Comparison of ENCODE assay signal across 14 mouse cellular contexts in the genomic region with DNA sequence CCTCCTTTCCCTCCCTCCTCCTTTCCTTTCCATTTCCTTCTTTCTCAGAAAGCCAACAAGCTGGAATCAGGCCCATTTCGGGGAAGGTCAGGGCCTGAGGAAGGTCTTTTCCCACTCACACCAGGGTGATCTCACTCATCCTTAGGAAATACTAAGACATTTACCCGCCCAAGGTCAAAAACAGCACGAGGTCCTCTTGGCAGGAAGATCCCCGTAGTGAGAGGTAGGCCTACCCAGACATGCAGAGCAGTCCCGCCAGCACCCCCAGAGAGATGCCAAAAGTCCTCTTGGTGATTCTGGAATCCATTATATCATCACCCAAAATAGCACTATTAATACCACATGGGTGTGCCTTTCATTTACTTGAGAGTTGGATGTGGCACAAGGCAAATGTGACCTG. TPM values are rescaled to one million over a fixed set of nuclear protein-coding genes. Genes with fewer than 3 reads are reported as not detected.
DNase-seq lines count a peak whose midpoint lies in the region; ATAC-seq and TF ChIP-seq lines count a peak whose summit lies in the region.
"Had no signal": no experiment of that assay in that cellular context is flagged by ENCODE, and none has a peak within 500 bp of the region (broad histone marks: within the 10 kb centered on the region; RNA-seq: fewer than 3 reads in every experiment).

No protein-coding gene starts in this region.

- H3K9ac ChIP-seq in heart, adult 2 months (ENCODE audit: low read depth, low read length) = no peak overlapping the region
- H3K9ac ChIP-seq: hindbrain, embryonic 15.5 days; liver, embryonic 13.5 days; stomach, embryonic 15.5 days had no signal

- H3K9me3 ChIP-seq in heart, embryonic 10.5 days = no peaks in the 10 kb centered on the region
- H3K9me3 ChIP-seq: hindbrain, embryonic 15.5 days; liver, embryonic 13.5 days; stomach, embryonic 15.5 days had no signal

- no peak for TF ChIP-seq POLR2A in heart, adult 2 months (IDR thresholded peaks at IDR 0.05; ENCODE audit: insufficient read depth, low read depth, low read length)

- peaks cover 5% of the 10 kb centered on the region for H3K4me1 ChIP-seq in heart, adult 2 months (ENCODE audit: control insufficient read depth, insufficient read depth, low read length)
- no peaks in the 10 kb centered on the region for H3K4me1 ChIP-seq in heart, embryonic 10.5 days
- H3K4me1 ChIP-seq: hindbrain, embryonic 15.5 days; stomach, embryonic 15.5 days had no signal

- no peak for TF ChIP-seq CTCF in heart, adult 2 months (IDR thresholded peaks at IDR 0.05)

- H3K27me3 ChIP-seq in heart, adult 2 months (ENCODE audit: control insufficient read depth, insufficient read depth, low read length) = no peaks in the 10 kb centered on the region
- peaks cover 3% of the 10 kb centered on the region; the same call in 1 of the 2 replicates for H3K27me3 ChIP-seq in heart, embryonic 10.5 days (ENCODE audit: insufficient read depth, poor library complexity, severe bottlenecking)
- H3K27me3 ChIP-seq: hindbrain, embryonic 15.5 days; liver, embryonic 13.5 days; stomach, embryonic 15.5 days had no signal

- 0 out of 2 replicates have a peak, but pooled peaks have one; percentile 40 for TF ChIP-seq EP300 in heart, adult 2 months (IDR thresholded peaks at IDR 0.05; ENCODE audit: insufficient read depth, low read depth, low read length)

- no peak overlapping the region for H3K27ac ChIP-seq in heart, adult 2 months
- H3K27ac ChIP-seq in heart, embryonic 10.5 days = no peak overlapping the region
- H3K27ac ChIP-seq: hindbrain, embryonic 15.5 days; liver, embryonic 13.5 days; stomach, embryonic 15.5 days had no signal

- ATAC-seq in erythroblast, adult 5-6 weeks (replicated peaks; ENCODE audit: low FRiP score, poor library complexity, severe bottlenecking) = no peak
- ATAC-seq: CD4-positive, CD25-positive, alpha-beta regulatory T cell, adult 4 months; Patski had no signal

- intact Hi-C loops in heart, adult 2 months (cut with DNase I) = no loop called here
- intact Hi-C loops in heart, postnatal 36 days (cut with DNase I) = loop anchor here (2.0 kb wide), 1 partner anchor 310 kb away; no protein-coding TSS in a partner anchor
- intact Hi-C loops in left cerebral cortex, postnatal 10 days (cut with DNase I) = no loop called here

- no peaks in the 10 kb centered on the region for H3K36me3 ChIP-seq in heart, adult 2 months (ENCODE audit: control insufficient read depth, insufficient read depth, low read length)
- H3K36me3 ChIP-seq in heart, embryonic 10.5 days = no peaks in the 10 kb centered on the region
- H3K36me3 ChIP-seq: hindbrain, embryonic 15.5 days; liver, embryonic 13.5 days; stomach, embryonic 15.5 days had no signal

- WGBS in heart, adult 2 months = 17% methylated on average over 5 of the region's 5 CpGs
- 51% methylated on average over 5 of the region's 5 CpGs for whole genome bisulfite sequencing in heart, embryonic 10.5 days

- peak; percentile 54 to 74 for DNase-seq in heart, adult 2 months
- no peak for DNase-seq in heart, embryonic 10.5 days (ENCODE audit: low spot score)
- DNase-seq in adrenal gland, postnatal 10 days = peak; percentile 62
- DNase-seq in gastrocnemius, postnatal 10 days = peak; percentile 44
- peak; percentile 36 to 61 for DNase-seq in heart, postnatal 36 days
- no peak for DNase-seq in left cerebral cortex, postnatal 10 days (ENCODE audit: extremely low spot score in 1 of 2, low spot score in 2 of 2)
- no peak for DNase-seq in layer of hippocampus, adult 9-10 months (ENCODE audit: low spot score)
- DNase-seq: liver, embryonic 13.5 days; right cerebral cortex, postnatal 14 days had no signal

- no peak overlapping the region for H3K4me3 ChIP-seq in heart, adult 2 months
- no peak overlapping the region for H3K4me3 ChIP-seq in heart, embryonic 10.5 days
- H3K4me3 ChIP-seq: hindbrain, embryonic 15.5 days; liver, embryonic 13.5 days; stomach, embryonic 15.5 days had no signal

- H3K79me2 ChIP-seq in heart, adult 2 months (replicated peaks; ENCODE audit: control insufficient read depth, insufficient read depth, low read length) = no peaks in the 10 kb centered on the region

RNA-seq across cellular contexts. Expression of gene Emp1, which starts 36.5 kb away (rescaled TPM):
- 10 to 100 TPM; 33.5 to 49.0 TPM for total RNA-seq in heart, adult 2 months (2021)
- polyA plus RNA-seq in heart, adult 2 months (2012; rRNA removed) = 52.4 and 125 TPM in 2 replicates
- 5.1 and 10.5 TPM in 2 replicates for polyA plus RNA-seq in heart, embryonic 10.5 days (2016; fragmentation: Nextera tagmentation; extraction: Ambion mirVana)
- 10 to 100 TPM; 89.8 to 92.9 TPM for total RNA-seq in adrenal gland, postnatal 10 days (2021)
- 100 to 1,000 TPM; 145 to 163 TPM for total RNA-seq in gastrocnemius, postnatal 10 days (2021)
- 10 to 100 TPM; 46.9 to 53.3 TPM for total RNA-seq in heart, postnatal 36 days (2021)
- 1 to 10 TPM; 3.0 to 4.4 TPM for total RNA-seq in left cerebral cortex, postnatal 10 days (2021)
- total RNA-seq in erythroblast, adult 5-6 weeks (2015; ENCODE audit: low replicate concordance) = 0.42 and 2.3 TPM in 2 replicates
- 2.1 TPM in 1 of 2 replicates, not detected in the other for total RNA-seq in erythroblast, adult 5-6 weeks (2017; ENCODE audit: low replicate concordance)

Comparison
In these comparisons a context has a peak if more than half of its experiments do, and no peak if none do; other contexts are left out.
1. DNase-seq: peak in heart, adult 2 months (2 of 2), adrenal gland, postnatal 10 days (single experiment), gastrocnemius, postnatal 10 days (single experiment) and heart, postnatal 36 days (2 of 2); none in heart, embryonic 10.5 days (single experiment), left cerebral cortex, postnatal 10 days (0 of 2) and layer of hippocampus, adult 9-10 months (single experiment).
2. RNA of gene Emp1, which starts 36.5 kb away (total RNA-seq): 145 to 163 TPM in gastrocnemius, postnatal 10 days, 89.8 to 92.9 TPM in adrenal gland, postnatal 10 days, 46.9 to 53.3 TPM in heart, postnatal 36 days and 33.5 to 49.0 TPM in heart, adult 2 months; 3.0 to 4.4 TPM in left cerebral cortex, postnatal 10 days and 0.42 to 2.3 TPM in erythroblast, adult 5-6 weeks; every median in the first group is over 4 times any median in the second.